Mouse (Mus musculus): Measurements from ENCODE around the gene Ankrd45.
A peak's percentile ranks its signal among the peaks of the same experiment; 100 is the strongest.
"Not testable (repeated sequence)": the region's sequence is repeated elsewhere in the genome, so short reads cannot be mapped to it uniquely, and the experiment has no call there.

Gene Ankrd45

DNA sequence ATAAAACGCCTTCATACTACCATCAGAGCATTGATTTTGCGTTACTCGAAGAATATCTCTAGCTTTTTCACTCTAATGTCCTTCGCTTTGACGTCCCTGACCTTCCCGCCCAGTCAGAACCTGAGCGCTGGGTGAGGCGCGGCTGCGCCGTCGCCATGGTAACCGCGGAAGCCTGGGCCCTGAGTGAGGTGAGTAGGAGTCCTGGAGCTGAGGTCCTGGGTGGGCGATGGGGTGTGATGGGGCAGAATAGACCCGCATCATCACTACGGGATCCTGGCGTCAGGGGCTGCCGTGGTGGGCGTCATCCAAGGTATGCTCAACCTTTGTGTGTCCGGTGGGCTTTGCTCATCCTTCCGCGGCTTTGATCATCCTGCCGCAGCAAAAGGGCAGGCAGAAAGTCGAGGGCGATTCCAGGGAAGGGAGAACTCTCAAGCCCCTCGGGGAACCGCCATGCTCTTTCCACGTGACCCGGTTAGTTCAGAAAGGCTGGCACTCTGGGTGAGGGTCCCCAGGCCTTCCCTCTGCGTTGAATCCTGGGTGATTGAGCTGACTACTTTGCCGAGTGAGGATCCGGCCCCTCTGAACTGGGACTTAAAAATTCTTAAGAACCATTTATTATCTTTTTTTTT lies at the start of gene Ankrd45:
TSS of gene Ankrd45 (plus strand) at position 161 of the 629 bp plus-strand sequence.
- DNase-seq, result peak; percentile 7 to 47

DNA sequence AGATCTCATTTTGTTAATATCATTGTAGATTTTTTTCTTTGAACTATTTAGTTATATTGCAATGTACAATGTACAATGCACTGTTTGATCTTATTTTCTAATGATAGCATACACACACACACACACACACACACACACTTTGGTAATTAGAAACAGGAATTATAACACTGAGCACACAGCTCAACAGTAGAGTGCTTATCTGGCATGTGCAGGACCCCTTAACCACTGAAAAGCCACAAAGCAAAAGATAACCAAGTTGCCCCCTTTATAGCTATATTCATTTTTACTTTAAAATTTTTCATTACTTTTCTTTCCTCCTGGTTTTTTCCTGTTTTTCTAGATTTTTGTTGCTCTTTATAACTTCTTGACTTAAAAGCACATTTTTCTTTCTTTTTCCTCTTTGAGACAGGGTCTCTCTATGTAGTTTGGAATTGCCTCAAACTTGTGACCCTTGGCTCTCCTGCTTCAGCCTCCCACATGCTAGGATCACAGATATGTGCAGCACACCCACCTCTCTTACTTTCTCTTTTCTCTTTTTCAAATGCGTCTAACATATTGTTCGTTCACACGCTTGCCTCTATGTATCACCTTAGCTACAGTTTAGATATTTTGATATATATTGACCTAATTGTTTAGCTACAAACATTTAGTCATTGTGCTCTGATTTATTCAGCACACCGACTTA lies 42.6 kb upstream of the Ankrd45 start:
- DNase-seq, result no peak

DNA sequence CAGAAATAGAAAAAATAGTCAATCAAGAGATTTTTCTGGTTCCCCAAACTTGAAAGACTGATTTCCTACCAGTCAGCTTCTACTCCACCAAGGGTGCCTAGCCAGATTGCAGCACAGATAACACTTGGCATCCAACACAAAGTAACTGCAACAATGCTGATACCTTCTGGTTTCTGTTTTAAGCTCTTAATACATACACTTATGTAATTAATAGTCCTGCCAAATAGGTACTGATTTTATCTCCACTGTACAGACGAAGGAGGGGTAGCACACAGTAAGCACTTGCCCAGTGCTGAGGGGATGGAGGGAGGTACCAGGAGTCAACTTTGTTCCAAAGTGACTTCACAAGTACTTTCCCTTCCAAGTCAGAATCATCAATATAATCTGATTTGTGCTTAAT lies 38.6 kb upstream of the Ankrd45 start:
- DNase-seq, result no peak

DNA sequence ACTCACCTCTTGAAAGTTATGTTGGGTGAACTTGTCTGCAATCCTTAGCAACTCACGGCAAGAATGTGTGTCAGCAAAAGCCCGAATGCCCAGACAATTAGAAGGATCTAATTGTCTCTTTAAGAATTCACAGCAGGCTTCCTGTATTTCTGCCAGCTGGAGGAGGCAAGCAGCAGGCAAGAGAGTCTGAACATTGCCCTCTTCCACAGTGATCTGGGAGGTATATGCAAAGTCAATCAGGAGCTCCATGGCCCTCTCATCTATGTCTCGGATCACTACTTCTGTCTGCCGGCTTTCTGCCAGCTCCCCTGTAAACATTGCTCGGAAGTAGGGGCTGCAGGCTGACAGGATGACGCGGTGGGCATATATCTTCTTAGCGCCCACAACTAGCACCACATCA lies 33.3 kb upstream of the Ankrd45 start:
- DNase-seq, result no peak

DNA sequence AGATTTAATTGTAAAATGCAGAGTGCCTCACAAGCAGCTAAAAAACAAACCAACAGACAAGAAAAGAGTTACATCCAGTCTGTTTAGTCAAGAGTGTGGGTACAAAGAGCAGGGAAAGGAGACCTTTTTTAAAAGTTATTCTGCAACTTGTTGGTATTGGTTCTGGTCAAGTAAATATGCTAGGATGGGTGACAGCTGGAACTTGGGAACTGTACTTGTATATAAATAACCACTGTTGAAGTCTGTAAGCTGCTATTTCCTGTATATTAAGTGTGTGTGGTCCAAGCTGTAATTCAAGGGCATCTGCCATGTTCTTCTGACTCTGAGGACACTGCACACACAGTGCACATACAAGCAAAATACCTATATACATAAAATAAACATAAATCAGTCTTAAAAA lies 27.9 kb upstream of the Ankrd45 start:
- DNase-seq, result no peak

DNA sequence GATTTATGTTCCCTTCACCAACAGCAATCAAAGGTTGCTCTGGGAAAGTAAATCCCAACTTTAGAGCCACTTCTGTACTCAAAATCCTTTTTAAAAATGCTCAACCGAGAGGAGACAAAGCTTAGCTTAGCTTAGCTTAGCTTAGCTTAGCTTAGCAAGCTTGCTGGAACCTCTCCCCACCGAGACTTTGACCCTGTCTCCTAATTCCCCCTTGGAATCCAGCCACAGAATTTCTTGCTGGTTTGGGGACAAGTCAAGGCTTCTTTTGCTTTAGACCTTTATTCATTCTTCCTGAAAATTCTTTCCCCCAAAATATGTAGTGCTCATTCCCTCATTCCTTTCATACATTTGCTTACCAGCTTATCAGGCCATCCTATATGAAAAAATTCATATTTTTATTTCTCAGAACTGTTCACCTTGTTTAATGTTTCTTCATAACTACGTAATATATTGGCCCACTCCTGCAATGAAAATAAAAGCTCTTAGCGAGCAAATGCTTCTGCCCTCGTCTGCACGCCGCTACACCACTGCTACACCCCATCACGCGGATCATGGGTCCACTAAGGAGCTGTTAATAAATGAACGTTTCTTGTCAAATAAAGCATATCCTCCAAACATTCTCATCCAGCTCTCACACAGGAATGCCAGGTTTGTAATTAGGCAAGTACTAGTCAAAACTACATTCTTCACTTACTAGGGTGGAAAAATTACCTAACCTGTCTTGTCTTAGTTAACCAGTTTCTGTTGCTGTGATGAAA lies 19.7 kb upstream of the Ankrd45 start:
- no peak for DNase-seq

DNA sequence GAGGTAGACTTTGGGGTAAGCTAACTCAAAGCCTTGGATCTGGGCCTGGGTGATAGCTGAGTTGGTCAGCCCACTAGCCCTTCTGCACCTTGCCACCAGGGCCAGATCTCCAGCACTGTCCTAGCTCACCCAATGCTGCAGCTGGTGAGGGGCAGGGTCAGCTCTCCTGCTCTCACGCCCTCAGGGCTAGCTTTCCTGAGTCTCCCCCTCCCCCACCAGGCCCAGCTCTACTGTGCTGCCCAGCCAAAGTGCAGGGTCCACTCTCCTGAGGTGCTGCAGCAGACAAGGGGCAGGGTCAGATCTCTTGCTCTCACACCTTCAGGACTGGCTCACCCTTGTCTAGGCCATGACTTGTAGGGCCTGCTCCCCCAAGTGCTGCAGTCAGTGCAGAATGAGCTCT lies 16.0 kb upstream of the Ankrd45 start:
- DNase-seq, result no peak

DNA sequence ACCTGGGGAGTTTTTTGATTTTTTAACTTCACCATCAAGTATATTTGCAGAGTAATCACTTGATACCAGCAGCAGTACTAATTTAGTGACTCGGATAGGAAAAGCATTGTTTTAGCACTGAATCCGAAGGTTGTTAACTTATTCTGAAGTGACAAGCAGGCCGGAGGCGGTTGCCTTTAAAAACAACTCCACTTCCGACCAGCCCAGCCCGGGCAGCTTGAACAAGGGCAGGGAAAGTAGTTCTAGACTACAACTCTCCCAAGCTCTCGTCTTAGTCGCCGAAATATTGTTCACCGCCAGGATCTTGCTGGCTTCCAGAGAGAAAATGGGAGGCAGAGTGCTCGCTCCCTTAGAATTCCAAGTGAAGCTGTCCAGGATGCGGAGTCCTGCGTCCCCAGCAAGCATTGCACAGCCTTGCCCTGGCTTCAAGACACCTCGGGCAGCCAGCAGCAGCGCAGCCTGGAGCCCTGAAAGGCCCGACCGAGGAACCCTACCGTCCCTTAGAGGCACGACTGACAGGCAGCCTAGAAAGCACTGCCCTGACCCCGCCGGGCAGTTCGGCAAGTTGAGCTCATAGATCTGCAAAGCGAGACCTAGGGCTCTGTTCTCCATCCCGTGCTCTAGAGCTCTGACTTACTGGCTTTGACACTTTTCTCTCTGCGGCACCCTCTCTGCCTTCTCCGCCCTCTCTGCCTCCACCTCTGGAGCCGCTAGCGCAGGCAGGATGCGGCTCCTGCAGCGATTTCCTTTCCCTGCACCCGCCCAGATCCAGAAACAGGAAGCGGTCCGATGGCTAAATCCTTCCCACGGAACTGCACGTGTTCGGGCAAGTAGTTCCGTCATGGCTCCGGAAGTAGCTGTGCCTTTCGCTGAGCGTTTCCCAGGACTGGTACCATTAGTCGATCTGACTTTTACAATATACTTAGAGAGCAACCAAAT lies 11.5 kb upstream of the Ankrd45 start, which contains the start of gene Klhl20:
TSS of gene Klhl20 (minus strand) at position 786 of the 939 bp plus-strand sequence.
- DNase-seq, result peak; percentile 93 to 94

DNA sequence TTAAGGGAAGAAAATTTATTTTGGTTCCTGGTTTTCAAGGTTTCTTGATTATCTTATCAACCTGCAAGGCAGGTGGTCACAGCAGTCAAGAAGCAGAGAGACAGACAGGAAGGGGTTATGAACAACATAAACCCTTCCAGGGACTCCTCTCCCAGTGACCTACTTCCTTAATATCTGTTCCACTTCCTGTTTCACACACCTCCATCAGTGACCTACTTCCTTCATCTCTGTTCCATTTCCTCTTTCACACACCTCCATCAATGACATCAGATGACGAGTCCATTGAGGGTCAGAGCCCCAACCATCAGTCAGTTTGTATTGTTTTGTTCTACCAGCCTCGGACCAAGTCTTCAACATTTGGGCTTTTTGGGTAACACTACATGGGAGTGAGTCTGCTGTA lies 3.0 kb upstream of the Ankrd45 start:
- DNase-seq, result no peak

DNA sequence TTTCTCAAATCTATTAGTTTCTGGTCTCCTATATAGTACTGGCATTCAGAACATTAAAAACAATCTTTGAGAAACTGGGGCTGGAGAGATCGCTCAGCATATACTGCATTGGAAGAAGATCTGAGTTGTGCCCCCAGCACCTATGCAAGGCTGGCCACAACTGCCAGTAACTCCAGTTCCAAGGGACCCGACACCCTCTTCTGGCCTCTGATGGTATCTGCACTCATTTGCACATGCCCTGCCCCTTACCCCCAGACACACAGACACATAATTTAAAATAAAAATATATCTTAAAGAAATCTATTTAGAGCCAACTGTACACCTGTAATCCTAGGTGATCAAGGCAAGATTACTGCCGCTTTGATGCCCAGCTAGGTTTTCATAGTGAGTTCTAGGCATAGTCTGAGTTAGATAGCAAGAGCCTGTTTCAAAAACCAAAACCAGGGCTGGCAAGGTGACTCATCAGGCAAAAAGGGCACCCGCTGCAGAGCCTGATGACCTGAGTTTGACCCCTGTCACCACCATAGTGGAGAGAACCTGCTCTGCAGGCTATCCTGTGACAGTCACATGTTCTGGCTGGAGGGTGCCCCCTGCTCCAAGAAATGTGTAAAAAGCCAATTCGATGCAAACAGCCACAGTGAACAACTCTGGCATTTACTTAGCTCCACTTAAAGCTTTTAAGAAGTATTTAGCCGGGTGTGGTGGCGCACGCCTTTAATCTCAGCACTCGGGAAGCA lies 2.3 kb upstream of the Ankrd45 start:
- DNase-seq, result peak in 1 of 2 experiments; percentile 14

DNA sequence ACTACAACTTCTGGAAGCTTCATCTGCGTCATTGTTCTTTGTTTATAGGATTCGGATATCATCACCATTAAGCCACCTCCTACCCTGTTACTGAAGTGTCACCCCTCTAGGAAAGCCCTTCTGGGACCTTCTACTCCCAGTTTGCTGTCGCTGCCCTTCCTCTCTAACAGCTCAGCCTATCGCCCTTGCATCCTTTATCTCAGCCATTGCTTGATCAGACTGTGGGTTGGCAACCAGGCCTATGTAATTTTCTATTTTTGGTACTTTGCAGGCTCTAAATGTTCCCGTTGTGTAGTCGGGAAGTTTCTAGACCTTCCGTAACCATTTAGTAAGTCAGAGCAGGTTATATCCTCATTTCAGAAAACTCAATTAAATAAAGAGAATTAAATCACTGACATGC lies 725 bp downstream of the Ankrd45 start:
- DNase-seq, result no peak

DNA sequence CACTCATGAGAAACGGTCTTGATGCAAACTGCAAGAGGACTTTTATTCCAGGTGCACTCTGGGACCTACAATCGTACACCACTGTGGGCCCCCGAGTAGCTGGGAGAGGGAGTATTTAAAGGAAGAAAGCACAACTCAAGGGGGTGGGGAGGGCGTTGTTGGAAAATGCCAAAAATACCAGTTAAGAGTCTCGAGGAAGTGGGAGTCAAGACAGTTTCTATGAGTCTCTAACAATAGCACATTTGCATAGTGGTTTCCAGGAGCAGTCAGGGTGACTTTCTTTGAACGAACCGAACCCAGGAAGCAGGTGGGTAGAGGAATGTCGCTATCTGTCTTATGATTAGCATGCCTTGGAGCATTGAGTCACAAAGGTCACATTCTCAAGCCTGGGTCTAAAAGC lies 3.1 kb downstream of the Ankrd45 start:
- not testable (repeated sequence) for DNase-seq

DNA sequence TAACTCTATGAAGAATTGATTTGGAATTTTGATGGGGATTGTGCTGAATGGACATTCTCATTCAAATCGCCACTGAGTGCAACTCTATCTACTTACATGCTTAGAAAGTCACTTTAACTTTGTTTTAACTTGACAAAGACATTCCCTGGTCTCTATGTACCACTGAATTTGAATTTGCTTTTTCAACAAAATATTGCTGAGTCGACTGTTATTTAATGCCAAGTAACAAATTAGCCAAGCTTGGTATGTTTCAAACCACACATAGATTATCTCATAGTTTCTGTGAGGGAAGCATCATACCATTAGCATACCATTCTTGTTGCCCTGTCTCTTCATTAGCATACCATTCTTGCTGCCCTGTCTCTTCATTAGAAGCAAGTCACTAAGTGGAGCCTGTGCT lies 5.4 kb downstream of the Ankrd45 start:
- DNase-seq, result no peak

DNA sequence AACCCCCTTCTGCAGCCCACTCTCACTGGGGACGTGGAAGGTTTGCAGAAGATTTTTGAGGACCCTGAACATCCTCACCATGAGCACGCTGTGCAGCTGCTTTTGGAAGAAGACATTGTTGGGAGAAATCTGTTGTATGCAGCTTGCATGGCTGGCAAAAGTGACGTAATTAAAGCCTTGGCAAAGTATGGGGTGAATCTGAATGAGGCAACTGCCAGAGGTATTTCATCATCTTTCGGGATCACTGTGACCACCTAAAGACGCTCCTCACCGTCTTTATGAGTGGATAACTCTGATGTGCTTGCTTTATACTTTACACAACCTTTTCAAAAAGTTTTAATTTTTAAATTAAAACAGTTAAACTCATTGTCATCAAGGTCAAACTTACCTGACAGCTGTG lies 8.6 kb downstream of the Ankrd45 start:
- DNase-seq, result no peak

DNA sequence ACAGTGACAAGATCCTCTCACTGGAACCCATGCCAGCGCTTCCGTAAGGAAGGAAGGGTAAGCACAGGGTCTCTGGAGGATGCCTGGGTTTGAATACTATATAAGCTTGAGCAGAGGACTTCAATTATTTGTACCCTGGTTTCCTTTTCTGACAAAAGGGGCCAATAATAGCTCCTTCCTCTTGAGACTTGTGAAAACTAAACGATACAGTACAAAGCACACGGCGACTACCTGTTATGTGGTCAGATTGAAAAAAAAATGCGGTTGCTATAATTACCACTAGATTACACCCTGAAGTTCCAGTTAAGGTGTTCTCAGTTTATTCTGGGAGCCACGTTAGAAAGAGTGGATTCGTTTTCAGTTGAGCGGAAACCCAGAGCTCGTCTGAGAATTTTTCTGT lies 14.1 kb downstream of the Ankrd45 start:
- DNase-seq, result no peak

DNA sequence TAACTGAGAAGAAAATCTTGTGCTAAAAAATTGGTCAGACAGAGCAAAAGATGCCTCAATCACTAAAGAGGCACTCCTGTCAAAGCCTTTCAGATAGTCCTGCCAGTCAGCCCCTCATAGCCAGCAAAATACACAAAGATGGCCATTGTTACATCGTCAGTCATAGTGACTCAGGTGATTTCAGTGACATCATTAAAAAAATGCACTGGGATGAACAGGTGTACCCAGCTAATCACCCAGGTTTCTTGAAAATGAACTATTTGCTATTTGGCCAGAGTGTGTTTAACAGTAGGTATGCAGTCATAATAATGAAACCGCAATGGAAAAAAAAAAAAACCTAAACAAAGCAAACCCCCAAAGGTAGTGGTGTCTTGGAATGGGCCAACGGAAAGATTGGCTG lies 16.7 kb downstream of the Ankrd45 start, which contains the start of gene Tex50:
TSS of gene Tex50 (minus strand) at position 101 of the 400 bp plus-strand sequence.
- DNase-seq, result no peak

DNA sequence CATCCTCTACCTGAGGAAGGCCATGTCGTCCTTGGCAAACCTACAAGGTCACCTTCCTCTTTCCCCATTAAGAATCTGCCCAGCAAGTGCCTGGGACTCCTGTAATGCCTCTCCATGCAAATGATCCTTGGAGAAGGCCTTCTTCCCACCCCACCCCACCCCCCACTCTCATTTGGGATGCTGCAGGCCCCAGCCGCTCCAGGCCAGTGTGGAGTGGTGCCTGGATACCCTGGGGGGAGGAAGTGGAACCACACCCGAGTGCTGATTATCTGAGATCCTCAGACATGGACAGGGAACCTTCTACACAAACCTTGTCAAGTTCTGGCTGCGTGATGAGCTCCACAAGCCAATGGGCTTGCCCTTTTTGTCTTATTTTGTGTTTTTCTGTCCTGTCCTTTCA lies 17.8 kb downstream of the Ankrd45 start:
- DNase-seq, result no peak

DNA sequence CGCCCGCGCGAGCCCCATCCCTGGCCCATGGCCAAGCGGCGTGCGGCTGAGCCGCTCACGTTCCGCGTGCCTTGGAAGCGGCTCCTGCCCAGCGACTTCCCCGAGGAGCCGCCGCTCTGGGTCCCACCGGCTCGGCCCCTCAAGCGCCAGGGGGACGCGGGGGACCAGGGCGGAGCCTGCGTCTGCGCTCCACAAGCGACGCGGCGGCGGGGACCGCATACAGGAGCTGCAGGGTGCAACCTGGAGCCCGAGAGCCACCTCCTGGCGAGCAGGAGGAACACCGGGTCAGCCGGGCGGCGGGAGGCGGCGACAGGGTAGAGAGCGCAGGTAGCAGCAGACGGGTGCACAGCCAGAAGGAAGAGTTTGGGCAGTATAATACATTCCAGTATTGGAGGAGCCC lies 28.2 kb downstream of the Ankrd45 start:
- peak; percentile 67 to 79 for DNase-seq

DNA sequence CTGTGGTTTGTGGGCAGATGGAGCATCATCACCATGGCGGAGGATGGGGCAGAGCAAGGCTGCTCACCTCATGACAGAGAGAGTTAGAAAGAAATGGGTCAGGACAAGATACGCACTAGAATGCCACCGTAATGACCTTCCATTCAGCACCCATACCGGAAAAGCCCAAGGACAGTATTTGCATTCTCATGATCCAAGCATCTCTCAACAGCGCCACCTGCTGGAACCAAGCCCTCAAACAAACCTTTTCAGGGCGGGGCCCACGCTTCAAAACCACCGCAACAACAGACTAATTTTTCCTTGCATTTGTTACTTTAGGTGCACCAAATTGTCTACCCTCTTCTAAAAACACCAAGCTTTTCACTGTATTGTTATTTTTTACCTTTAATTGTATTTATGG lies 38.2 kb downstream of the Ankrd45 start:
- DNase-seq, result peak; percentile 41 to 55

DNA sequence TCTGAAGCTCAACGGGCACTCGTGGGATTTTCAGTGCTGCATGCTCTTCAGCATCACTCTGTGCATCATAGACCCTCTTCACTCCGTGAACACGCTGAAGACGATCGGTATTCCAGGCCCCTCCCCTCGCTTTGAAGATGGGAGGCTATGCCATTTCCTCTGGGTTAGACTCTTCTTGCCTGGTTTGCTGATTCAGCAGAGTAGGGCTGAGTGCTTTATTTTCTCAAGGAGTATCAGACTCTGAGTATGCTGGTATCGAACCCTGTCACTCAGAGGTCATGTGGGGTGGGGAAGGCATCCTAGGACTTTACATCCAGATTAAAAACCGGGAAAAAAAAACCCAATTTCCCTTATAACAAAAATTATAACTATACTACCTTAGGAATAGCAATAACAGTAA lies 39.9 kb downstream of the Ankrd45 start:
- no peak for DNase-seq

DNA sequence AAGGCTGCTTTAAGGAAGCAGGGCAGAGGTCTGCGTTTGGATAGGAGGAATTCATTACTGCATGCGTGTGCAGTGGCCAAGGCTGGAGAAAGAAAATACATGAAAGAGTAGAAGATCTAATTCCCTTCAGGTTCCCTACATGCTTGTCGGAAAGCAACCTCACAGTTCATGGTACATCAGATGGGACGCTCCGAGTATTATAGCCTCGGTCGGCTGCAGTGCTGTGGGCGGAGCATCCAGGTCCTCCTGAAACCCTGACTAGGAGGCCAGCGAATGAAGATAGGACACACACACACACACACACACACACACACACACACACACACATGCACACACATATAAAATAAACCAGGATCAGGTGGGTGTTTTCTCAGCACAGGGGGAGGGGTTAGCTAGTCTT lies 41.2 kb downstream of the Ankrd45 start:
- DNase-seq, result no peak

DNA sequence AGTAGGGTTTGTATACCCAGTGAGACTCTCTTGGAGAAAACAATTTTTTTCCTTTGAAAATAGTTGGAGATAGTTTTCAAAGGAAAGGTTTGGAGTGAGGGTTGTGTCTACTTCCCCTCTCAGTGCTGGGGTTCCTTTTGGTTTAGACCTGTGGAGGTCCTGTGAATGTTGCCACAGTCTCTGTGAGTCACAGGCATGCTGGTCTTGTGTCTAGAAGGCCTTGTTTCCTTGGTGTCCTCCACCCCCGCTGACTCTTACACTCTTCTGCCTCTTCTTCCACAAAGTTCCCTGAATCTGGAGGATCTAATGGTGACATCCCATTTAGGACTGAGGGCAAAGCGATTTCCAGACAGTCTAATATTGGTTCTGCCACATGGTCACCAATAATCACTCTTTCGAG lies 42.9 kb downstream of the Ankrd45 start:
- no peak for DNase-seq

All from lung, adult 18-20 months (tissue).